Mouse (Mus musculus) brown adipose tissue, adult 24 weeks (tissue): ENCODE measurements at regions not wholly inside any gene's neighbourhood (a gene's known extent, or its start where the extent isn't known, plus 50 kb on each side); places are given as distances from the start of the nearest gene placed in this dataset.

Experiments used
- H3K27ac ChIP-seq: fragments of 200-500 bp; replicated peaks from 2 replicates; pipeline ENCODE4 v1.5.1; 2012; ENCODE audit warnings: low read depth, mild to moderate bottlenecking, low read length
- H3K4me1 ChIP-seq: fragments of 200-500 bp; 2 replicates; pipeline ENCODE4 v1.6.1; 2012; ENCODE audit warnings: low read length, mixed read lengths; ENCODE audit not compliant: control insufficient read depth, insufficient read depth, insufficient read length
- H3K4me3 ChIP-seq: fragments of 200-500 bp; 2 replicates; pipeline ENCODE4 v1.5.1; 2012; ENCODE audit warnings: low read depth, mild to moderate bottlenecking, low read length, moderate library complexity; ENCODE audit not compliant: insufficient read depth

DNA sequence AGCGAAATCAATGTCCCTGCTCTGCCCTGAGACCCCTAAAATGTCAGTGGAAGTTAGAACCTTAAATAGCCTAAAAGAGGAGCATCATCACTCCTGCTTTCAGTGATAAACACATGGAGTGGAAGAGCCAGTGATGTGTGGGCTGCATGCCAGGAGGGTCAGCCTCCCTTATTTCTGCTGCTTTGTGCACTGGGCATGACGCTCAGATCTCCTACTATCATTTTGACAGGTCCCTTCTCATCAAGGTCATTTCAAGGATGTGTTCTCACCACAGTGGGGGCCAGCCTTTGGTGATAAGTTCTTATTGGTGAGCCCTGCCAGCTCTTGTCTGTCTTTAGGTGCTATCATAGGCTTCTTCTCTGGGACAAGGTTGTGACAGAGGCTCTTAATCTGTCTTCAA lies 215.5 kb upstream of the Dynlrb2 start:
- H3K27ac ChIP-seq: no peak overlapping the region
- H3K4me3 ChIP-seq: no peak overlapping the region

DNA sequence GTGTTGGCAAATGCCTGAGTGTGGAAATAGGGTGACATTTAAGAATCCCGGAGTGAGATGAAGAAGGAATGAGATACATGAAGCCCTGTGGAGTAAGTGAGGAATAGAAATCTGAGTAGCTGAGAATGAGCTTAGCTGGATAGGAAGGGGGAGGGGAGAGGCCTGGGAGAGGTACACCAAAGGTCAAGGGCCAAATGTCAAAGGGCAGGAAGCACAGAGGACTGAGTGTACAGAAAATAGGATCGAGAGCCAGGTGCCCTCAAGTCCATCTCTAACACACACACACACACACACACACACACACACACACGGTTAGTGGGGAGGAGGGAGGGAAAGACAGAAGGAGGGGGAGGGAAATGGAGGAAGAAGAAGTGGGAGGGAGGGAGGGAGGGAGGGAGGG lies 220.8 kb upstream of the Dynlrb2 start:
- Histone ChIP-seq H3K4me3 (no peak overlapping the region), H3K4me1 (no peaks in the 10 kb centered on the region), H3K27ac (no peak overlapping the region)

More for the DNA sequence above, 215.5 kb upstream of the Dynlrb2 start:
- H3K4me1 ChIP-seq: no peaks in the 10 kb centered on the region

DNA sequence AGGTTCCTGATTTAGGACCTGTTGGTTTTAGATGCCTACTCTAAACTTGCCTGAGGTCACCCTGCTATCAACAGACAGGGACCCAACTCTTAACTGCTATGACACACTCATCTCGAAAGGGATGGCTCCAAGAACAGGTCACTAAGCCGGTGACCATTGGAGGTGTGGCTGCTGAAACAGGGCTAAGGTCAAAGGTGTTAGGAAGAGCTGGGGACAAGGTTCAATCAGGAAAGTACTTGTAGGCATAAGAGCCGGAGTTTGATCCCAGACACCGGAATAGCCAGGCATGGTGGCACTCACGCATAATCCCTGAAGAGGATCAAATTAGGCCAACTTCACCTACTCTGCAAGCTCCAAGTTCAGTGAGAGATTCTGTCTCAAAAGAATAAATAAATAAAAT lies 222.4 kb upstream of the Dynlrb2 start:
- no peak overlapping the region for H3K27ac ChIP-seq

DNA sequence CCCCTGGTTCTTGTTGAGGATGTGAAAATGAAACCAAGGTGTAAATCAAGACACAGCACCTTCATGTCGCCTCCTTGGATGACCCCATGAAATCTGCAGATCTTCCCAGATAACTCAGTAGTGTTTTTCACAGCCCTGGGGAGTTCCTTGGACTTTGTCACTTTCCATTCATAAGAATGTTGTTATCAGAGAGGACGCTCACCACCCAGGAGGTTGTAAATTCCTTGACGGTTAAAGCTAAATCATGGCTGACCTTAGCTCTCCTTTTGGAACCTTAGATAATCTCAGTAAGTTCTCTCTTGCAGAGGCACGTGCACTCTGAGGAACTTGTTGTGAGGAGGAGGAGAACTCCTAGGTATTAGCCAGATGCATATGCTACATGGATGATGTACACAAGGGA lies 229.8 kb upstream of the Dynlrb2 start:
- no peak overlapping the region for H3K27ac ChIP-seq
- H3K4me3 ChIP-seq: no peak overlapping the region
- no peaks in the 10 kb centered on the region for H3K4me1 ChIP-seq

More for the DNA sequence above, 222.4 kb upstream of the Dynlrb2 start:
- H3K4me3 ChIP-seq: no peak overlapping the region
- no peaks in the 10 kb centered on the region for H3K4me1 ChIP-seq

DNA sequence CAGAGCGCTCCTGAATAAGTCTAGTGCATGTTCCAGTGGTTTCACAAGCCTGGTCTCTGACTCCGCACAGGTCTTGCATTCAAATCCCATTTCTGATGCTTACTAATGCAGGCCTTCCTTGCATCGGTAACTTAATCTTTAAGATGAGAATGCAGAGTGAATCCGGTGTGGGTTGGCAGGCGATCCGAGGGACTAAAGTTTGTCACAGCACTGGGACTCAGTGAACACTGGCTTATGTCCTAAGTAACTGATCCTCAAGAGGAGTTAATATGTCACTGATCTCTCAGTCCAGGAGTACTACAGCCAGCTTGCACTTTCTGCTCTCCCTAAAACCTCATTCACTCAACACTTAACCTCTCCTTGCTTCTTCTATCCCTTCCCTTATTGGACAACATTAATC lies 233.5 kb upstream of the Dynlrb2 start:
- no peak overlapping the region for H3K4me3 ChIP-seq
- H3K27ac ChIP-seq: no peak overlapping the region
- H3K4me1 ChIP-seq: no peaks in the 10 kb centered on the region; the same call in 1 of the 2 replicates

DNA sequence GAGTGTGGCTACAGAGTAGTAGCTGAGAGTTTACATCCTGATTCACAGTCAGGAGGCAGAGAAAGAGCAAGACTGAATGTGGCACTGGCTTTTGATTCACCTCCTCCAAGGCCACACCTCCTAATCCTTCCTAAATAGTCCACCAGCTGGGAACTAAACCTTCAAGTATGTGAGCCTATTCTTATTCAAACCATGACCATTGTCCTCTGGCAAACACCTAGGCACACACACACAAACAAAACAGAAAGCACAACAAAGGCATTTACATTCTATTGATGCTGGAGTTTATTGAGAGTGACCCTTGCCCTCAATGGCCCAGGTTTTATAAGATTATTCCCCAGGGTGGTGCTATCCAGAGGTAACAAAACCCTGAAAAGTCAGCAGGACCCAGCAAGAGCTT lies 235.4 kb upstream of the Dynlrb2 start:
- no peak overlapping the region for H3K27ac ChIP-seq
- H3K4me3 ChIP-seq: no peak overlapping the region
- no peaks in the 10 kb centered on the region; the same call in 1 of the 2 replicates for H3K4me1 ChIP-seq

DNA sequence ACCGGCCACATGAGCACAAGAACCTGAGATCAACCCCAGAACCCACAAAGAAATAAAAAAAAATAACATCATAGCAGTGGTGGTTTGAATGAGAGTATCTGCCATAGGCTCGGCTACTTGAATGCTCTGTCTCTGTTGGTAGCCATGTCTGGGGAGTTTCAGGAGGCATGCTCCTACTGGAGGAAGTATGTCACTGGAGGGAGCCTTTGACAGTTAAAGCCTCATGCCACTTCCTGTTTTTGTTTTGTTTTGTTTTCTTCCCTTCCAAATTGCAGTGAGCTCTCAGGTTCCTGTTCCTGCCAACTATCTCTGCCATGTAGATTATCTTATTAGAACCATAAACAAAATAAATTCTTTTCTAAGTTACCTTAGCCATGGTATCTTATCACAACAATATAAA lies 236.1 kb upstream of the Dynlrb2 start:
- Histone ChIP-seq H3K4me3 (no peak overlapping the region), H3K27ac (no peak overlapping the region), H3K4me1 (no peaks in the 10 kb centered on the region; the same call in 1 of the 2 replicates)

DNA sequence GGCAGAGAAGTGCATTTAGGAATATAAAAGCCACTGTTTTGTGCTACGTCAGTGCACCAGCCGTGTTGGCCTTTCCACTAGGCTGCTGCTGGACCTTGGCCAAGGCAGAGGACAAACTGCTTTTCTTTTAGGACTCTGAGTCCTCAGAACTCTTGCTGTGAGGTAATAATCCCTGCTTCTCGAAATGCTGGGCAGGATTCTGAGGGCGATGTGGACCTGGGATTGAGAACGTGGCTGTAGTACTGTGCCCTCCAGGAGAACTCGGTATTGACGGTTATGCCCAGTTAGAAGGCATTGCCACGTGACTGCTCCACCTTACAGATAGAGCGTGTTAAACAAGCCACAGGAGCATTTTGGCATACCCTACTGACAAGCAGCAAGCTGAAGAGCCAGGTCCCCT lies 236.6 kb upstream of the Dynlrb2 start:
- H3K27ac ChIP-seq: no peak overlapping the region
- no peak overlapping the region for H3K4me3 ChIP-seq
- no peaks in the 10 kb centered on the region; the same call in 1 of the 2 replicates for H3K4me1 ChIP-seq

DNA sequence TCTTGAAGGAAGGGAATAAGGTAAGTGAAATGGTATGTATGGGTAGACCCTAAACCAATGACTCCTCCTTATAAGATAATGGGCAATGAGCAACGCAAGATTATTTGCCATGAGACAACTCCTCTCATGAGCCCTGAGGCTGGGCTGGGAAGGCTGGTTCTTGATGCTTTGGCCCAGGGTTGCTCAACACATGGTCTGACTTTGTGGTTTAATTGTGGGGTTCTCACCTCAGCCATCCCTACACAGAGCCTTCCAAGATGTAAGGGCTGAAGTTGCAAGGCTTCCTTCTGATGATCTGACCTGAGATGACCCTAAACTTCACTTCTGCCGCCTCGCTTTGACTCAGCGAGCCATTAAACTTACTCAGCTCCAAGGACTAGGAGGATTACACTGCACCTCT lies 237.8 kb upstream of the Dynlrb2 start:
- H3K4me3 ChIP-seq: no peak overlapping the region

DNA sequence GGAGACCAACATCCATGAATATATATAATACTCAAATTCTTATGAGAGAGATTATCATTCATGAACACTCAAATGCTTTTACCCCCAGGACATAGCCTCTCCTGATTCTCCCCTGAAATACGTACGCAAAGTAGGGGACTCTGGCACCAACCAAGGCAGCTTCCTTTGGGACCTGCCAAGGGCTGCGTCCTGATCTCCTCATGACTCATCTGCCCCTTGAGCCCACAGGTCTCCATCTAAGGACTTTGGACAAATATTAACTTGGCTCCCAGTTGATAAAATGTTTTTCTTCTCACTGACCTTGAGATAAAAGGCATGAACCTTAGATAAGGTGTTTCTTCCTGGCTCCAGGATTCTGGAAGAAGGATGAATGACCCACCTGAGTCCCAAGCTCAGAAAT lies 239.2 kb upstream of the Dynlrb2 start:
- H3K27ac ChIP-seq: no peak overlapping the region
- H3K4me3 ChIP-seq: no peak overlapping the region
- no peaks in the 10 kb centered on the region; the same call in none of the 2 replicates for H3K4me1 ChIP-seq

More for the DNA sequence above, 237.8 kb upstream of the Dynlrb2 start:
- Histone ChIP-seq H3K27ac (no peak overlapping the region), H3K4me1 (no peaks in the 10 kb centered on the region; the same call in none of the 2 replicates)

DNA sequence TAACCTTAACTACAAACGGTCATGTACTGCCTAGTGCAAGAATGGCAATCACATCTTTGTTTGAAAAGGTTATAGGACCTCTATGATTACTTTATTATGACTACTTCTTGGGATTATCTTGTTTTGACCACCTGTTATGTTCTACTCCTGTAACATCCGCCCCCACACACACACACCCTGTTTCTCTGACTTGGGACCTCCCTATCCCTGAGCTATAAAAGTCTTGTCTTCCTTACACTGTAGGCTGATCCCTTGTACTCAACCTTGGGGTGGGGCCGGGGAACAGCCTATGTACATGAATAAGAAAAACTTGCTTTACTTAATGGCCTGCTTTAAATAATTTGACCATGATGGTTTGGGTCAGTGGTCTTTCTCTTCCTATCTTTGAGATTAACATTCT lies 240.7 kb upstream of the Dynlrb2 start:
- Histone ChIP-seq H3K27ac (no peak overlapping the region), H3K4me1 (no peaks in the 10 kb centered on the region; the same call in none of the 2 replicates), H3K4me3 (no peak overlapping the region)

DNA sequence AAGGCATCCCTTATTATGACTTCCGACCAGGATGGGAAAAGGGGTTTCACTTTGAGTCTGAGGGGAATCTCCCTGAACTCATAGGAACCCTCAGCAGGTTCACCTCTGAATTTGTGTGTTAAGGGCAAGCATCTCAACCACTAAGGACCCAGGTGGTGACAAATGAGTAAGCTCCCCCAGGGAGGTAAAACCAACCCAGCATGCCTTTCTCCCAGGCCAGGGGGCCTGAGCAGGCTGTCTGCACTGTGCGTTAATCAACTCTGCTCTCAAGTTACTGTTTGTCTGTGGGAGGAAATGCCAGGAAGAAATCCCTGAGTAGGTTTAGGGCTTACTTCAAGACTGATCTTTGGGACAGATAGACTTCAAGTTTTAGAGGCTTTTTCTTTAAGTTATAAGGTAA lies 243.5 kb upstream of the Dynlrb2 start:
- Histone ChIP-seq H3K27ac (no peak overlapping the region), H3K4me1 (no peaks in the 10 kb centered on the region; the same call in 1 of the 2 replicates), H3K4me3 (no peak overlapping the region)

DNA sequence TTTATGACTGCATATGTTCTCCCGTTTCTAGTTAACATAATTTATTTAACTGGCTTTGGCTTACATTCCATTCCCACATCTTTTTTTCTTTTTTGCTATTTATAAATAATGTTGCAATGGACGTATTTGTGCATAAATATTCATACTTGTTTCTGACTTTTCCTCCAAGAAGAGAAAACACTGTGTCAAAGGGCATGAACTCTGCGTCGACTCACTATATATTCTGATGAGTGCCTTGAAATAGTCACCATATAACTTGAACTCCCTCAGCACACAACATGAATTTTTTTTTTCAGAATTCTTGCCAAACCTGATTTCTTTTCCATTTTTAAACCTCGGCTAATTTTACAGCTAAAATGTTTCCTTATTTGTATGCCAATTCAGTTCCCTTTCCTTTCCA lies 249.4 kb upstream of the Dynlrb2 start:
- Histone ChIP-seq H3K27ac (no peak overlapping the region), H3K4me3 (no peak overlapping the region), H3K4me1 (no peaks in the 10 kb centered on the region)

DNA sequence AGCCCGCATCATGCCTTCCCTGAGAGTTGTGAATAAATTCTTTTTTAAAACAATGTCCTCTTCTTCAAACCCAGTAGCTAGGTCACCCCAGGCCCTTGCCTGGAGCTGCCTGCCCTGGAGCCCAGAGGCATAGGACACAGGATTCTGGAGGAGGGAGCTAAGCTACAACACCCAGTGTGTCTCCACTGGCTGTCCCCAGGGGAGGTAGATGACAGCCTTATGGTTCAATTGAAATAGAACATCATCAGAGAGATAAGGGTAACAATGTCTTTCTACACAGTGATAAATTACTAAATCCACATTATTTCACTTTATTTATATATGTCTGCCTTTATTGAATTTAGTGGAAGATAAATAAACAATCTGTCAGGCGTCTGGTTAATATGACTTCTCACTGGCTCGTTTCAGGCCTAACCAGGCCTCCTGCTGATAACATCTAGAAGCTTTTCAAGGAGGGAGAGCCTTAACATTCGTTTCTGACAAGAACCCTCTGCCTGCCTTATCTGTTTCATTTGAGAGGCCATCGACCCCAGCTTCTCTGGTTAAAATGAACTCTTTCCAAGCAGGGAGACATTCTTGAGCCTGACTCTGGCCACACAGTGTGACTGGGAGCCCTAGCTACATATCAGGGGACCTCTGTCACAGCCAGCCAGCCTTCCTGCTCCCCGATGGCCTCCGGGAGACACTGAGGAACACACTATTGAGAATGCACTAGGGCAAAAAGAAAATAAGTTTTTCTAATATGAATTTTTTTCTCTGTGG lies 252.1 kb upstream of the Dynlrb2 start:
- H3K4me1 ChIP-seq: no peaks in the 10 kb centered on the region
- no peak overlapping the region for H3K27ac ChIP-seq
- H3K4me3 ChIP-seq: no peak overlapping the region

DNA sequence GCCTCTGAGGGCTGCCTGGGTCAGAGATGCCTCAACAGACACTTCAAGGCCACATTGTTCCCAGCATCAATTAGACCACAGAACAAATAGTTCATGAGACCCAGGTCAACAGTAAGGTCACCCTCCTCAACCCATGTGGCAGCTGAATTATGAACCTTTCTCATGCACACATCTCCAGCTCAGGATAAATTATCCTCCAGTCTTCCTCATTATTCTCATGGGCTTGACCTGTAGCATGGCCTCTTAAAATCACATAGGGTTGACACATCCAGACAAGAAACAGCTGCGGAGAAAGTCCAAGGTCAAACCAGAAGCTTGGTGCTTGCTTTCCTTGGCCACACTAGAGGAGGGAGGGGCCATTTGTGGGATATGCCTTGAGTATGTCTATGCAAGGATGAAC lies 256.4 kb upstream of the Dynlrb2 start:
- no peaks in the 10 kb centered on the region for H3K4me1 ChIP-seq
- no peak overlapping the region for H3K4me3 ChIP-seq
- no peak overlapping the region for H3K27ac ChIP-seq

DNA sequence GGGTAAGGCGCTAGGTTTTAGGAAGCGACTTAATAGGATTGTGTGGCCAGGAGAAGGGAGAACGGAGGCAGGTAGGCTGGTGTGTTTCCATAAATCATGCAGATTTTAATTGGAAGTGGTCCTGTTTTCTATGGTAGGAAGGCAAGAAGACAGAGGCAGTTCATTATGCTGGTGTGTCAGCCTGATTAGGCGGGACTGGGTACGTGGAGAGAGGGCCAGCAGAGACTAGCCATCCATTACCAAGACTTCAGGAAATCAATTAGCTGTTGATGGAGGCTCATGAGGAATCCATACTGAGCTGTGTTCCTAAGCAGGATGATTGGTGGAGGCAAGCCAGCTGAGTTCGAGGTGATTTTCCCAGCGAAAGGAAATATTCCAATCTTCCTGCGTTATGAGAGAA lies 261.3 kb upstream of the Dynlrb2 start:
- Histone ChIP-seq H3K4me3 (no peak overlapping the region), H3K27ac (no peak overlapping the region), H3K4me1 (no peaks in the 10 kb centered on the region)
